Mouse (Mus musculus) MEL (cell line): ENCODE measurements at regions not wholly inside any gene's neighbourhood (a gene's known extent, or its start where the extent isn't known, plus 50 kb on each side); places are given as distances from the start of the nearest gene placed in this dataset.
"Not testable (repeated sequence)": the region's sequence is repeated elsewhere in the genome, so short reads cannot be mapped to it uniquely, and the experiment has no call there.

Experiments used
- DNase-seq: peaks from one replicate; pipeline ENCODE4 v3.0.0; 2011; ENCODE audit warnings: low read depth, low spot score
- H3K27ac ChIP-seq: 2 replicates; pipeline ENCODE4 v1.5.1; 2012; ENCODE audit warnings: low read depth, mild to moderate bottlenecking, control low read depth, low read length, moderate library complexity; ENCODE audit not compliant: control insufficient read depth
- H3K27me3 ChIP-seq, 2 experiments: fragments of 150-350 bp in 1 of 2; sonication (generic) in 1 of 2; 2 replicates each; pipeline ENCODE4 v1.6.1; 2012; ENCODE audit warnings: low read length in 2 of 2, mild to moderate bottlenecking in 2 of 2, improper control_type of control experiment in 1 of 2, moderate library complexity in 1 of 2; ENCODE audit not compliant: insufficient read depth in 2 of 2, control insufficient read depth in 1 of 2
- H3K36me3 ChIP-seq, 2 experiments: 2 replicates each; pipeline ENCODE4 v1.6.1; 2012 to 2014; ENCODE audit warnings: low read length in 2 of 2, improper control_type of control experiment in 1 of 2, inconsistent platforms in 1 of 2, mild to moderate bottlenecking in 1 of 2; ENCODE audit not compliant: insufficient read depth in 2 of 2, control insufficient read depth in 1 of 2
- H3K4me1 ChIP-seq, 2 experiments: fragments of 150-350 bp in 1 of 2; sonication (generic) in 1 of 2; 2 replicates each; pipeline ENCODE4 v1.6.1; 2012; ENCODE audit warnings: low read length in 2 of 2, improper control_type of control experiment in 1 of 2, mild to moderate bottlenecking in 1 of 2; ENCODE audit not compliant: insufficient read depth in 2 of 2, control insufficient read depth in 1 of 2
- H3K4me3 ChIP-seq, 2 experiments: fragments of 150-350 bp in 1 of 2; sonication (generic) in 1 of 2; 2 replicates each; pipeline ENCODE4 v1.5.1; 2012; ENCODE audit warnings: low read depth in 2 of 2, low read length in 2 of 2, mild to moderate bottlenecking in 2 of 2, moderate library complexity in 2 of 2, control low read depth in 1 of 2, improper control_type of control experiment in 1 of 2; ENCODE audit not compliant: control insufficient read depth in 1 of 2, insufficient read depth in 1 of 2
- H3K79me2 ChIP-seq: 2 replicates; pipeline ENCODE4 v1.6.1; 2012; ENCODE audit warnings: mild to moderate bottlenecking, low read length, moderate library complexity; ENCODE audit not compliant: control insufficient read depth, poor library complexity, insufficient read depth
- H3K9ac ChIP-seq: 2 replicates; pipeline ENCODE4 v1.6.1; 2012; ENCODE audit warnings: low read depth, mild to moderate bottlenecking, control low read depth, low read length, moderate library complexity; ENCODE audit not compliant: control insufficient read depth, poor library complexity, severe bottlenecking
- H3K9me3 ChIP-seq: fragments of 150-350 bp; sonication (generic); replicated peaks from 2 replicates; pipeline ENCODE4 v1.6.1; 2012; ENCODE audit warnings: mild to moderate bottlenecking, low read length, improper control_type of control experiment, moderate library complexity; ENCODE audit not compliant: insufficient read depth
- CHD1 ChIP-seq: IDR thresholded peaks from 2 replicates; pipeline ENCODE4 v1.6.1; 2012; ENCODE audit warnings: low read depth, mild to moderate bottlenecking, inconsistent platforms, low read length, improper control_type of control experiment
- CTCF ChIP-seq, 3 experiments: IDR thresholded peaks in 2 of 3; conservative IDR thresholded peaks in 1 of 3; 2 replicates each; pipeline ENCODE4 v1.5.1; 2011 to 2012; ENCODE audit warnings: low read length in 3 of 3, low read depth in 2 of 3, mild to moderate bottlenecking in 2 of 3, improper control_type of control experiment in 1 of 3, inconsistent platforms in 1 of 3, mixed read lengths in 1 of 3, moderate library complexity in 1 of 3; ENCODE audit not compliant: control insufficient read depth in 1 of 3, insufficient read depth in 1 of 3, poor library complexity in 1 of 3, severe bottlenecking in 1 of 3
- E2F4 ChIP-seq: IDR thresholded peaks from 2 replicates; pipeline ENCODE4 v1.6.1; 2011; ENCODE audit warnings: low read depth, low read length, improper control_type of control experiment, borderline replicate concordance
- ELF1 ChIP-seq: IDR thresholded peaks from 2 replicates; pipeline ENCODE4 v1.6.1; 2014; ENCODE audit warnings: low read depth, mild to moderate bottlenecking, inconsistent platforms, low read length, improper control_type of control experiment, moderate library complexity
- EP300 ChIP-seq, 2 experiments: IDR thresholded peaks; 2 replicates each; pipeline ENCODE4 v1.6.1; 2011; ENCODE audit warnings: improper control_type of control experiment in 2 of 2, low read length in 2 of 2, low read depth in 1 of 2, mild to moderate bottlenecking in 1 of 2
- ETS1 ChIP-seq: IDR thresholded peaks from 2 replicates; pipeline ENCODE4 v1.6.1; 2012; ENCODE audit warnings: low read depth, mild to moderate bottlenecking, inconsistent platforms, low read length, improper control_type of control experiment, moderate library complexity
- GABPA ChIP-seq: IDR thresholded peaks from 2 replicates; pipeline ENCODE4 v1.6.1; 2012; ENCODE audit warnings: low read depth, mild to moderate bottlenecking, inconsistent platforms, low read length, improper control_type of control experiment, moderate library complexity
- MAFK ChIP-seq: IDR thresholded peaks from 2 replicates; pipeline ENCODE4 v1.6.1; 2011; ENCODE audit warnings: low read depth, mild to moderate bottlenecking, low read length, improper control_type of control experiment, borderline replicate concordance
- MAZ ChIP-seq: IDR thresholded peaks from 2 replicates; pipeline ENCODE4 v1.6.1; 2012; ENCODE audit warnings: low read depth, mild to moderate bottlenecking, inconsistent platforms, low read length, improper control_type of control experiment
- MYB ChIP-seq: IDR thresholded peaks from 2 replicates; pipeline ENCODE4 v1.6.1; 2011; ENCODE audit warnings: mild to moderate bottlenecking, low read depth, low read length, improper control_type of control experiment
- MYC ChIP-seq: IDR thresholded peaks from 2 replicates; pipeline ENCODE4 v1.6.1; 2011; ENCODE audit warnings: low read depth, mild to moderate bottlenecking, low read length, improper control_type of control experiment, moderate library complexity
- NRF1 ChIP-seq: IDR thresholded peaks from 2 replicates; pipeline ENCODE4 v1.6.1; 2014; ENCODE audit warnings: low read depth, mild to moderate bottlenecking, inconsistent platforms, low read length, improper control_type of control experiment, moderate library complexity; ENCODE audit not compliant: poor library complexity, insufficient read depth, severe bottlenecking
- POLR2AphosphoS5 ChIP-seq: IDR thresholded peaks from 2 replicates; pipeline ENCODE4 v1.6.1; 2012; ENCODE audit warnings: low read depth, borderline replicate concordance, mild to moderate bottlenecking, inconsistent platforms, low read length, moderate library complexity, mixed read lengths
- RAD21 ChIP-seq: IDR thresholded peaks from 2 replicates; pipeline ENCODE4 v1.6.1; 2011; ENCODE audit warnings: mild to moderate bottlenecking, low read depth, low read length, improper control_type of control experiment
- SMC3 ChIP-seq: IDR thresholded peaks from 2 replicates; pipeline ENCODE4 v1.6.1; 2011; ENCODE audit warnings: low read depth, low read length, improper control_type of control experiment
- TAL1 ChIP-seq: IDR thresholded peaks from 2 replicates; pipeline ENCODE4 v1.6.1; 2012; ENCODE audit warnings: mild to moderate bottlenecking, inconsistent platforms, low read length, moderate library complexity, mixed read lengths
- TBP ChIP-seq: IDR thresholded peaks from 2 replicates; pipeline ENCODE4 v1.8.0; 2011; ENCODE audit warnings: low read depth, low read length, improper control_type of control experiment
- UBTF ChIP-seq: IDR thresholded peaks from 2 replicates; pipeline ENCODE4 v1.6.1; 2012; ENCODE audit warnings: low read depth, mild to moderate bottlenecking, inconsistent platforms, low read length, improper control_type of control experiment, moderate library complexity, borderline replicate concordance; ENCODE audit not compliant: insufficient read depth
- ZC3H11A ChIP-seq: IDR thresholded peaks from 2 replicates; pipeline ENCODE4 v1.6.1; 2012; ENCODE audit warnings: low read depth, mild to moderate bottlenecking, inconsistent platforms, low read length, improper control_type of control experiment
- ZKSCAN1 ChIP-seq: IDR thresholded peaks from 2 replicates; pipeline ENCODE4 v1.6.1; 2012; ENCODE audit warnings: low read depth, mild to moderate bottlenecking, inconsistent platforms, low read length, improper control_type of control experiment, moderate library complexity
- ZMIZ1 ChIP-seq: IDR thresholded peaks from 2 replicates; pipeline ENCODE4 v1.6.1; 2012; ENCODE audit warnings: low read depth, mild to moderate bottlenecking, inconsistent platforms, low read length, improper control_type of control experiment, moderate library complexity
- ZNF384 ChIP-seq: IDR thresholded peaks from 2 replicates; pipeline ENCODE4 v1.6.1; 2012; ENCODE audit warnings: low read depth, mild to moderate bottlenecking, inconsistent platforms, low read length, improper control_type of control experiment

DNA sequence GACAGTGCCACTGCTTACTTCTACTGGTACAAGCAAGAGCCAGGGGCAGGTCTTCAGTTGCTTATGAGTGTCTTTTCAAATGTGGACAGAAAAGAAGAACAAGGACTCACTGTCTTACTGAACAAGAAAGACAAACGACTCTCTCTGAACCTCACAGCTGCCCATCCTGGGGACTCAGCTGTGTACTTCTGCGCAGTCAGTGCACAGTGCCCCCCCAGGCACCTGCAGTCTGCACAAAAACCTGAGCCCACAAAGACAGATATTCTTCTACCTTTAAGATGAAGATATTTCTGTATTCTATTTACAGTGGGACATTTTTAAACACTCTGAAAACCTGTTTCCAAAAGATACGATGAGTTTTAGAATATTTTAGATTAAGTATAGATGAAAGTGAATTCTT is 476.5 kb downstream of the Dad1 start:
- no peak for TF ChIP-seq ZMIZ1
- TF ChIP-seq ETS1: no peak
- no peak for TF ChIP-seq GABPA
- no peak for TF ChIP-seq TAL1
- no peak for TF ChIP-seq NRF1
- no peak for TF ChIP-seq ZNF384
- TF ChIP-seq MYB: no peak
- no peak for TF ChIP-seq MAZ
- TF ChIP-seq ELF1: no peak
- TF ChIP-seq RAD21: no peak
- TF ChIP-seq MYC: no peak
- TF ChIP-seq EP300 (IDR thresholded peaks at IDR 0.05; ENCODE audit: low read depth in 1 of 2, low read length in 2 of 2): no peak
- no peak for TF ChIP-seq POLR2AphosphoS5
- TF ChIP-seq CTCF (IDR thresholded peaks at IDR 0.05 in 2 of 3, conservative IDR thresholded peaks at IDR 0.05 in 1 of 3; ENCODE audit: control insufficient read depth in 1 of 3, insufficient read depth in 1 of 3, low read depth in 2 of 3, low read length in 3 of 3, poor library complexity in 1 of 3, severe bottlenecking in 1 of 3): no peak
- no peak for TF ChIP-seq ZKSCAN1
- no peak for TF ChIP-seq CHD1
- TF ChIP-seq MAFK: no peak
- TF ChIP-seq UBTF: no peak
- no peak for TF ChIP-seq TBP
- TF ChIP-seq E2F4: no peak
- TF ChIP-seq, all 39 proteins: peak for 0
- peaks cover 0 to 4% of the 10 kb centered on the region in 2 experiments; a peak in 2 of 4 replicates for H3K4me1 ChIP-seq
- H3K9ac ChIP-seq: no peak overlapping the region
- no peaks in the 10 kb centered on the region for H3K79me2 ChIP-seq
- no peaks in the 10 kb centered on the region for H3K9me3 ChIP-seq
- H3K4me3 ChIP-seq: no peak overlapping the region
- no peaks in the 10 kb centered on the region for H3K36me3 ChIP-seq
- no peaks in the 10 kb centered on the region; a peak in 1 of 4 replicates for H3K27me3 ChIP-seq
- no peak for DNase-seq
- H3K27ac ChIP-seq: no peak overlapping the region

DNA sequence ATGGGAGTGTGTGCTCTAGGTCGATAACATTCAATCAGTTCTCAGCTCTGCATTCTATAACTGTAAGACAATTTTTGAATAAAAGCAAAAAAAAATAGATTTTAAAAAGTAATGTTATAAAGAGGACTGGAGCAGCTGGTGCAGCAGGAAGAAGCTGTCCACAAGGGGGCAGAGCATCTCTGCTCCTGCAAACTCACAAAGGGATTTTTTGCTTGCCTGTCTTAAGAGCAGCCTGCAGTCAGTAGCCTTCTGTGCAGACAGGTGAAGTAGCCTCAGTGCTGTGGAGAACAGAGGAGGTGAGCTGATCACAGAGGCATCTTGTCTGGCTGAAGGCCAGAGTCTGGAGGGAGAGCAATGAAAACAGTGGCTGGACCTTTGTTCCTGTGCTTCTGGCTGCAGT is 477.2 kb downstream of the Dad1 start:
- H3K27me3 ChIP-seq, H3K9ac ChIP-seq, H3K27ac ChIP-seq, H3K9me3 ChIP-seq, H3K79me2 ChIP-seq, H3K4me1 ChIP-seq, H3K4me3 ChIP-seq, H3K36me3 ChIP-seq: not testable (repeated sequence)
- TF ChIP-seq SMC3: peak; percentile 50
- TF ChIP-seq ZC3H11A: peak; percentile 32; the same call in 1 of the 2 replicates
- peak in 2 of 3 experiments; percentile 36 to 51; a peak in 4 of 6 replicates for TF ChIP-seq CTCF (IDR thresholded peaks at IDR 0.05 in 2 of 3, conservative IDR thresholded peaks at IDR 0.05 in 1 of 3; ENCODE audit: control insufficient read depth in 1 of 3, insufficient read depth in 1 of 3, low read depth in 2 of 3, low read length in 3 of 3, poor library complexity in 1 of 3, severe bottlenecking in 1 of 3)
- peak; percentile 33 for TF ChIP-seq RAD21
- DNase-seq: peak; percentile 69
